Mouse (Mus musculus) T-cell, adult 66 days (primary cell): ENCODE results near the gene Atp8a2. TPM values are rescaled to one million over a fixed set of nuclear protein-coding genes. Genes with fewer than 3 reads are reported as not detected.

Source experiments
- total RNA-seq, 2 experiments: library from RNA; stranded (reverse); gene quantifications; 3 replicates in 1 of 2; 4 replicates in 1 of 2; pipeline ENCODE4 v1.2.4; 2023

The Atp8a2 gene
- total RNA-seq = 10 to 100 TPM in 1 of 2 experiments, 1 to 10 TPM in 1; 5.5 to 11.4 TPM

GRCm38 (mm10) chr14:60196884-60197283 lies at the start of gene Atp8a2:
Gene Atp8a2 (minus strand): TSS chr14:60197179.

GRCm38 (mm10) chr14:59625158-59625805 lies 571.7 kb downstream of the Atp8a2 start, which contains the start of gene Shisa2:
Gene Shisa2 (plus strand): TSS chr14:59625308.

DNA sequence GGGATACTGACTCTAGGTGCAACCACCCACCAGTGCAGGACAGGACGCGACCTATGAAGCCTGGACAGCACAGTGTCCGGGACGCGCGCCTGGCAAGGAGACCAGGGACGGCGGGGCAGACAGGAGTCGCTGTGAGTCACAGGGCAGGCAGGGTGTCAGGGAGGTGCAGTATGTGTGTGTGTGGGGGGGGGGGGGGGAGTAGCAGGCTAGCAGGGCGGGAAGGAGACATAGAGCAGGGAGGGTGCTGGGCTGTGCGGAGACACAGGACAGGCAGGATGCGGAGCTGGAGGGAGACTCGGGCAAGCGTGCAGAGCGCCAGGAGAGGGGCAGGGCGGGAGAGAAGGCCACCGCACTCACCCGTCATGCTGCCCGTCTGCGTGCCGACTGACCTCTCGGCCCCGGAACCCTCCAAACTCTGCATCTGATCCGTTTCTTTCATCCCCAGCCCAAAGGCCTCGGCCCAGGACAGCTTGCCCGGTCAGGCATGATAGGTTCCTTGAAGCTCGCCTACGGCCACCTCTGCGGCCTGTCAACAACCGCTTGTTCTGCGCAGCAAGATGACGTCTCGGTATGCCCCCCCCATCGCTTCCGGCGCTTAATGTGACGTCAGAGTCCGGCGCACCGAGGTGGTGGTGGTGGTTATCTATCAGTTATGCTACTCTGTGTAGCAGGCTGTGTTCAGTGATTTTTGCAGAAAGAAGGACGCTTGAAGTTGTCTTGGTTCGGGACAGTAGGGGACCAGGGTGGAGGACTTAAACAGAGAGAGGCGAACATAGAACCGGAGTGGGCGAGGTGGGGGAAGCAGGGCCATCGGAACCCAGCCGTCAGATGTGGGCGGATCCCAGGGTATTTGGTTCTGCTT lies 599.4 kb downstream of the Atp8a2 start, which contains the start of gene Cdadc1:
TSS of gene Cdadc1 (minus strand) at position 562 of the 862 bp plus-strand sequence.

Other genes starting within 250 kb of the Atp8a2 start
- gene Nupl1, start 54.3 kb upstream of the Atp8a2 start, total RNA-seq = under 1 TPM; 0.77 to 0.82 TPM
- gene Gm49336, start 54.3 kb upstream of the Atp8a2 start, total RNA-seq = 10 to 100 TPM; 57.8 to 64.1 TPM
- gene Mtmr6, start 68.0 kb upstream of the Atp8a2 start, total RNA-seq = 10 to 100 TPM; 46.8 to 54.2 TPM
- gene Amer2, start 176.1 kb upstream of the Atp8a2 start, total RNA-seq = not detected